In genomic region chr17:37061435-37061834, GRCm38 (mm10) we compare ENCODE assay signal across 17 mouse cellular contexts. TPM values are rescaled to one million over a fixed set of nuclear protein-coding genes. Genes with fewer than 3 reads are reported as not detected.
"Had no signal": no experiment of that assay in that cellular context is flagged by ENCODE, and none has a peak within 500 bp of the region (broad histone marks: within the 10 kb centered on the region; RNA-seq: fewer than 3 reads in every experiment).

No protein-coding gene starts in this region.

- H3K27ac ChIP-seq: kidney, postnatal 0 days; limb, embryonic 12.5 days; liver, embryonic 13.5 days; neural tube, embryonic 15.5 days; stomach, postnatal 0 days had no signal

- H3K4me1 ChIP-seq: limb, embryonic 12.5 days; liver, embryonic 13.5 days had no signal

- DNase-seq: kidney, adult 8-10 months; kidney, postnatal 4 days; liver; liver, embryonic 13.5 days; liver, postnatal 0 days; midbrain, embryonic 14.5 days; thymus, postnatal 4 days had no signal

- H3K4me2 ChIP-seq: limb, embryonic 12.5 days; liver, embryonic 13.5 days; neural tube, embryonic 15.5 days had no signal

- ATAC-seq: liver, postnatal 0 days had no signal

- H3K9me3 ChIP-seq: limb, embryonic 12.5 days; liver, embryonic 13.5 days; neural tube, embryonic 15.5 days had no signal

- H3K4me3 ChIP-seq: limb, embryonic 12.5 days; liver, embryonic 13.5 days; myocyte; neural tube, embryonic 15.5 days had no signal

- H3K9ac ChIP-seq: limb, embryonic 12.5 days; liver, embryonic 13.5 days; liver, postnatal 0 days; neural tube, embryonic 15.5 days had no signal

- H3K27me3 ChIP-seq: limb, embryonic 12.5 days; liver, embryonic 13.5 days; neural tube, embryonic 15.5 days had no signal

- H3K36me3 ChIP-seq: liver, embryonic 13.5 days had no signal

RNA-seq across cellular contexts. Expression of gene Olfr90, which starts 26.9 kb away (rescaled TPM):
- total RNA-seq: left cerebral cortex, postnatal 36 days; megakaryocyte-erythroid progenitor cell, adult 5-6 weeks had no signal
- polyA plus RNA-seq: kidney, postnatal 0 days; liver, embryonic 13.5 days; liver, postnatal 0 days; lung, embryonic 16.5 days; midbrain, embryonic 14.5 days; myocyte; neural tube, embryonic 11.5 days; neural tube, embryonic 15.5 days; stomach, postnatal 0 days had no signal

RNA-seq across cellular contexts. Expression of gene Olfr91, which starts 36.6 kb away (rescaled TPM):
- total RNA-seq: layer of hippocampus, postnatal 25 days; left cerebral cortex, postnatal 36 days; megakaryocyte-erythroid progenitor cell, adult 5-6 weeks had no signal
- polyA plus RNA-seq: kidney, postnatal 0 days; limb, embryonic 12.5 days; liver, embryonic 13.5 days; liver, postnatal 0 days; lung, embryonic 16.5 days; midbrain, embryonic 14.5 days; myocyte; neural tube, embryonic 11.5 days; neural tube, embryonic 15.5 days; stomach, postnatal 0 days had no signal

RNA-seq across cellular contexts. Expression of gene Mog, which starts 38.2 kb away (rescaled TPM):
- total RNA-seq: megakaryocyte-erythroid progenitor cell, adult 5-6 weeks had no signal
- polyA plus RNA-seq: kidney, postnatal 0 days; limb, embryonic 12.5 days; liver, embryonic 13.5 days; liver, postnatal 0 days had no signal

RNA-seq across cellular contexts. Expression of gene Olfr92, which starts 58.5 kb away (rescaled TPM):
- total RNA-seq: layer of hippocampus, postnatal 25 days; left cerebral cortex, postnatal 36 days; megakaryocyte-erythroid progenitor cell, adult 5-6 weeks had no signal
- polyA plus RNA-seq: kidney, postnatal 0 days; limb, embryonic 12.5 days; liver, embryonic 13.5 days; liver, postnatal 0 days; lung, embryonic 16.5 days; midbrain, embryonic 14.5 days; myocyte; neural tube, embryonic 11.5 days; neural tube, embryonic 15.5 days; stomach, postnatal 0 days had no signal
